Mouse (Mus musculus) retina, postnatal 7 days (tissue): ENCODE data around the gene Pdss1.
"Not testable (repeated sequence)": the region's sequence is repeated elsewhere in the genome, so short reads cannot be mapped to it uniquely, and the experiment has no call there.

Source experiments
- DNase-seq: peaks from one replicate; pipeline ENCODE4 v3.0.0-alpha.2; 2012; ENCODE audit warnings: low read depth, low spot score

Pdss1 gene

GRCm38 (mm10) chr2:22895282-22896273 lies at the start of gene Pdss1:
TSS of gene Pdss1 (plus strand) at chr2:22895522.
- peak; percentile 84 for DNase-seq

- DNase-seq, result no peak
These were observed 43.4 kb upstream of the Pdss1 start for GRCm38 (mm10) chr2:22851900-22852299.

- no peak for DNase-seq
These were observed 37.8 kb upstream of the Pdss1 start for GRCm38 (mm10) chr2:22857501-22857900.

GRCm38 (mm10) chr2:22862194-22862593 lies 33.1 kb upstream of the Pdss1 start:
- no peak for DNase-seq

- DNase-seq, result peak; percentile 43
These were observed 30.8 kb upstream of the Pdss1 start for GRCm38 (mm10) chr2:22864394-22865037.

GRCm38 (mm10) chr2:22865818-22866217 lies 29.5 kb upstream of the Pdss1 start:
- DNase-seq, result no peak

- DNase-seq, result no peak
These were observed 28.4 kb upstream of the Pdss1 start for GRCm38 (mm10) chr2:22866894-22867424.

- DNase-seq, result no peak
These were observed 22.2 kb upstream of the Pdss1 start for GRCm38 (mm10) chr2:22873159-22873558.

- no peak for DNase-seq
These were observed 20.7 kb upstream of the Pdss1 start for GRCm38 (mm10) chr2:22874628-22875027.

GRCm38 (mm10) chr2:22876614-22877013 lies 18.7 kb upstream of the Pdss1 start:
- DNase-seq, result no peak

- DNase-seq, result no peak
These were observed 16.5 kb upstream of the Pdss1 start for GRCm38 (mm10) chr2:22878781-22879180.

GRCm38 (mm10) chr2:22880726-22881125 lies 14.6 kb upstream of the Pdss1 start:
- DNase-seq, result not testable (repeated sequence)

- no peak for DNase-seq
These were observed 415 bp upstream of the Pdss1 start for GRCm38 (mm10) chr2:22894932-22895281.

GRCm38 (mm10) chr2:22903947-22904346 lies 8.6 kb downstream of the Pdss1 start:
- no peak for DNase-seq

- no peak for DNase-seq
These were observed 19.1 kb downstream of the Pdss1 start for GRCm38 (mm10) chr2:22914421-22914820.

- no peak for DNase-seq
These were observed 23.3 kb downstream of the Pdss1 start for GRCm38 (mm10) chr2:22918651-22919050.

- DNase-seq, result not testable (repeated sequence)
These were observed 30.6 kb downstream of the Pdss1 start for GRCm38 (mm10) chr2:22925911-22926310.

GRCm38 (mm10) chr2:22928259-22928658 lies 32.9 kb downstream of the Pdss1 start:
- DNase-seq, result no peak

- DNase-seq, result no peak
These were observed 38.2 kb downstream of the Pdss1 start for GRCm38 (mm10) chr2:22933556-22933955.

GRCm38 (mm10) chr2:22949956-22950355 lies 54.6 kb downstream of the Pdss1 start:
- DNase-seq, result no peak

- DNase-seq, result no peak
These were observed 59.0 kb downstream of the Pdss1 start for GRCm38 (mm10) chr2:22954278-22954677.

GRCm38 (mm10) chr2:22955914-22956313 lies 60.6 kb downstream of the Pdss1 start:
- no peak for DNase-seq
